Mouse (Mus musculus): ENCODE measurements around the gene Gm17720.

GRCm38 (mm10) chr8:110140770-110141169, 38.2 kb upstream of the Gm17720 start:
- TF ChIP-seq CTCF (IDR thresholded peaks at IDR 0.05; ENCODE audit: borderline replicate concordance, insufficient read depth, low read depth, low read length): no peak
- TF ChIP-seq POLR2A (IDR thresholded peaks at IDR 0.05; ENCODE audit: borderline replicate concordance, insufficient read depth, low read length): no peak
